Mouse (Mus musculus): ENCODE results near the gene Srcap.
"Not testable (repeated sequence)": the region's sequence is repeated elsewhere in the genome, so short reads cannot be mapped to it uniquely, and the experiment has no call there.

Srcap gene

DNA sequence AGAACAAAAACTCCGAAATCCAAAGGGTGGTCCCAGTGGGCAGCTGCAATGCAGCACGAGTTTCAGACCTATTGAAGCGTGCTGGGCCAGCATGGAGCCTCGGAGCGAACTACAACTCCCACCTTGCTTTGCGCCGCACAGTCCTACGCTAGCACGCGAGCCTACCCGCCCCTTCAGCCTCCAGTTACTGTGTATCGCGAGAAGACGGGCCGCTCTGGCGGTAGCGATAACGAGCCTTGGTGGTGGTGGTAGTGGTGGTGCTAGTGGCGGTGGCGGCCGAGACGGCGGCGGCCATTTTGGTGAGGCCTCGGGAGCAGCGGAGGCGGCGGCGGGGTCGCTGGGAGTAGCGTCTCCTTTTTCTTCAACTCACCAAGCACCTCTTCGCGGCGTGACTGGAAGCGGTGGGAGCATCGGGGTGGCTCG, at the start of gene Srcap:
Gene Srcap (plus strand): TSS at position 176 of the 423 bp plus-strand sequence.
- peak; percentile 90 for DNase-seq (ENCODE audit: low spot score)

DNA sequence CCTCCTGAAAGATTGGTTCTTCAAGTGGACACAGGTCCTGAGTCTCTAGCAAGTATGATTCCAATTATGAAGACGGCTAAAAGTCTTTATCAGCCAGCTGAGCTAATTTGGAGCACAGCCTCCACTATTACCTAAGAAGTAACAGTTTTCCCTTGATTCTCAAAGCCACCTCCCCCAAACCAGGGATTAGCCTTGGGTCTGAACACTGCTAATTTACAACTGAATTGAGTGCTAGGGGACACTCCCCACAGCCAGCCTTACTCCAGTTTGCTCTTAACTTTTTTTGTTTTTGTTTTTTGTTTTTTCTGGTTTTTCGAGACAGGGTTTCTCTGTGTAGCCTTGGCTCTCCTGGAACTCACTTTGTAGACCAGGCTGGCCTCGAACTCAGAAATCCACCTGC, 46.6 kb upstream of the Srcap start:
- DNase-seq (ENCODE audit: low spot score) = no peak

DNA sequence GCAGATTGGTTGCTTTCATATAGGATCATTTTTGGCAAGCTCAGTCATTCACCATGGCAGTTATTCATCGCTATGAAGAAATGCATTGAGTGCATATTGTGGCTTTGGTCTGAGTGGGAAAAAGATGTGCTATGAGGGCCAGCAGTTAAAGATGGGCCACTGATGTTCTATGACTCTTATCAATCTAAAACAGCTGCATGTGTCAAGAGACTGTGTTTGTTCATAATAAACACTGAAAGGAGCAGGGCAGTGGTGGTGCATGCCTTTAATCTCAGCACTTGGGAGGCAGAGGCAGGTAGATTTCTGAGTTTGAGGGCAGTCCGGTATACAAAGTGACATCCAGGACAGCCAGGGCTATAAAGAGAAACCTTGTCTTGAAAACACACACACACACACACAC, 46.1 kb upstream of the Srcap start:
- not testable (repeated sequence) for DNase-seq (ENCODE audit: low spot score)

DNA sequence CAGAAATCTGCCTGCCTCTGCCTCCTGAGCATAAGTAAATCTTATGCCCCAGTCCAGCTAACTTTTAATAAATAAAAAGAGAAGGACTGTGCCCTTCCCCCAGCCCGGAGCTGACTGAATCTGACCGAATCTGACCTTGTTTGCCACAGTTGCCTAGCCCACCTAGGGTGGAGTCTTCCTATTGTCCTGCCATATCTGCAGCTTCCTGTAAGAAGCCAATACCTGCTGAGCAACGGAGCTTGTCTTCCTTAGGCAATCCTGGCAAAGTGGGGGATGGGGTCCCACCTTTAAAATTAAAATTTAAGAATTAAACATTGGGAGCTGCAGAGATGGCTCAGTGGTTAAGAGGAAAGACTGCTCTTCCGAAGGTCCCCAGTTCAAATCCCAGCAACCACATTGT, 45.2 kb upstream of the Srcap start:
- no peak for DNase-seq (ENCODE audit: low spot score)

DNA sequence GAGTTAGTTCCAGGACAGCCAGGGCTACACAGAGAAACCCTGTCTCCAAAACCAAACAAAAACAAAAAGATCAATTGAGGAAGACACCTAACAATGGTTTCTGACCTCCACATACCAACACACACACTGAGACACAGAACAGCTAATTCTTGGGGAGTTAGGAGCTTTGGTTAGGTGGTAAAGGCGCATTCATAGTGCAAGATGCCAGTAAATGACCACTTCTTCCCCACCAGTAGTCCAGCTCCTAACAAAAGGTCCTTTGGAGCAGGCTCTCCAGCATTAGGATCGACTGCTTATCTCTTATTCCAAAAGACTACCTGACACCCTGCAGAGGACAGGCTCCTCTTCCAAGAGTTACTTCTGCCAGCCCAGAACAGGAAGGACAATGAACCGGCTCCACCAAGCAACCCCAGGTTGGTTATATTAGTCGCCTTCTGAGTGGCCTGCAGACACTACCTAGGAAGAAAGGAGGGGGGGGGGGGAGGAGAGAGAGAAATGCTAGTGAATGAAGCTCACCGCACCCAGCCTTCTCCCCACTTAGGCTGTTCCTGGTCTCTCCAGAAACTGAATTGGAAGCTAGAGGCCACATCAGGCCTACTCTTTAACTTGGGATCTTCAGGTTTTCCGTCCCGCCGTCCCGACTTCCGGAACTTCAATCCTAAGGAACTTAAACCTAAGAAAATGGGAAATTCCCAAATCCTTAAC, 41.6 kb upstream of the Srcap start:
- DNase-seq (ENCODE audit: low spot score) = no peak

DNA sequence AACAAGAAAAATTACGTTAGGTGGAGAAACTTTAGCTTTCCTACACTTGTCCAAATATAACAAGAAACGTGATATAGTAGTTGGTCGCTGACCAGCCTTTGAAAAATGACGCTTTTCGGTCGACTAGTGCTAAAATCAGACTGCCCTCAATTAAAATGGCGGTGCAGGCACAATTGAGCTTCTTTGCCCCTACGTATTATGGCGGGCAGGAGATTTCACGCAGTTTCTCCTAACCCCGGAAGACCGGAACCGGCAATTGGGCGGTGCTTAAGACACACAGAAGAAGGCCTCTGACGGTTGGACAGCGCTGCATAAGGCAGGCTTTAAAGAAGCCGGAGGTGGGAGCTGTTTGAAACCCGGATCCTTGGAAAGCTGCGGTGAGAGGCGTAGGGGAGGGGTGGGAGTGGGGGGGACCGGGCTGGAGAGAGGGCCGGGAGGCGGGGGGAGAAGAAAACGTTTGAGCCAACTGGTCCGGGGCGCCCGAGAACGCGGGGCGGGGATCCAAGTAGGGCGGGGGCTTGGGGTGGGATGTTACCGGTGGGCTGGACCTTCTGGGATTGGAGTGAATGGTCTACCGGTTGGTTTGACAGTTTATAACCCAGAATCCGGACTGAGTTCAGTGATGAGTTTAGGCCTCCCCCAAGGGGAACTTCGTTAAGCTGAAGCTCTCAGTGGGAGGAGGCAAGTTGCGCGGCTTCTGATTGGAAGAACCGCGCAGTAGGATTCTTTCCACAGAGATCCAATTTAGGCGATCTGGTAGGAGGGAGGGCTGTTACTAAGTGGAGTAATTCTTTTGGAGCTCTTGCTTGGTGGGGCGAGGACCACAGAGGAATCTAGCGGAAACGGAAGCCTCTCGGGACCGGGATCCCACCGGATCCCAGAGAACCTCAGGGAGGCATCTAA, 40.8 kb upstream of the Srcap start:
- peak; percentile 42 for DNase-seq (ENCODE audit: low spot score)

DNA sequence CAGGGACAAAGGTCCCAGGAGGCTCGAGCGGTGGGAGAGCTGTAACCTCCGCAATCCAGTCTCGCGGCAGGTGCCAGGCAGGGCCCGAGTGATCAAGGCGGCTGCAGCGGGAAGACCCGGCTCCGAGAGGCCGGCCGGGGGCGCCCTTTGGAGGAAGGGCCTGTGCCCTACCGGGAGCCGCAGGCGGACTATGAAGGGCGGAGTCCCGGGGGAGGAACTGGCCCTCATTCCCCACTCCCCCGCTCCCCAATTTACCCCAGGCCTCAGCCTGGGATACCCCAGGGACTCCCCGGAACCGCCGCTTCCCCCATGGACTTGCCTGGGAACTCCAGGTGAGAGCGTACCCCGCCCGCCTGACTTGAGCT, 40.2 kb upstream of the Srcap start:
- DNase-seq (ENCODE audit: low spot score) = no peak

DNA sequence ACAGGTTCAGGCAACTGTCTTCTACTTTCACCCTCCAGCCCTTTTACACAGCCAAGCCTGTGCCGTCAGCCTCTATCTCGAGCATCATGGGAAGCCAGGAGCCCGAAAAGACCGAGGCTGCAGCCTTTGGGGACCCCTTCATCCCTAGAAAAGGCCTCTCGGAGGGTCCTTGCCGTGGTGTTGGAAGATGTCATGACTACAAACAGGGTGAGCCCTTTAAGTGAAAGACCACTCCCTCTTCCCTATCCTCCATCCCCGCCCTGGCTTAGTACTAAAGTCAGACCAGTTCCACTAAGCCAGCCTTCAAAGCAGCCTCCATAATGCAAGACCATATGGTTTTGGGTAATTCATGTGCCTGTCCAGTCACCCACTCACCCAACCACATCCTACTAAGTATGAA, 39.7 kb upstream of the Srcap start:
- DNase-seq (ENCODE audit: low spot score) = no peak

DNA sequence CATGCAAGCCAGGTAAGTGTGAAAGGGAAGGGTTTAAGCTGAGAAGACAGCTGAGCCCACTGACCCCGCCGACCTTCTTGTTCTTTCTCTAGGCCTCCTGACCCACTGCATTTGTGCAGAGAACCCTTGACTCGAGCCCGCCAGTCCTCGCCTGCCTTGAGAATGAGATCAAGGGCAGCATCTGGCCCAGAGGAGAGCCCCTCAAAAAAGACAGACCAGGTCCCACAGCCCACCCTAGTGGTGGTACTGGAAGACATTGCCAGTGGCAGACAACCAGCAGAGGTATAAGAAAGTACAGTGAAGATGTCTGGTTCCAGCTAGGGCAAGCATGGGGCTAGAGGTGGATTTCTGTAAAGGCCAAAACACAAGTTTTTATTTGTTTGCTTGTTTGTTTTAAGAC, 38.1 kb upstream of the Srcap start:
- DNase-seq (ENCODE audit: low spot score) = no peak

DNA sequence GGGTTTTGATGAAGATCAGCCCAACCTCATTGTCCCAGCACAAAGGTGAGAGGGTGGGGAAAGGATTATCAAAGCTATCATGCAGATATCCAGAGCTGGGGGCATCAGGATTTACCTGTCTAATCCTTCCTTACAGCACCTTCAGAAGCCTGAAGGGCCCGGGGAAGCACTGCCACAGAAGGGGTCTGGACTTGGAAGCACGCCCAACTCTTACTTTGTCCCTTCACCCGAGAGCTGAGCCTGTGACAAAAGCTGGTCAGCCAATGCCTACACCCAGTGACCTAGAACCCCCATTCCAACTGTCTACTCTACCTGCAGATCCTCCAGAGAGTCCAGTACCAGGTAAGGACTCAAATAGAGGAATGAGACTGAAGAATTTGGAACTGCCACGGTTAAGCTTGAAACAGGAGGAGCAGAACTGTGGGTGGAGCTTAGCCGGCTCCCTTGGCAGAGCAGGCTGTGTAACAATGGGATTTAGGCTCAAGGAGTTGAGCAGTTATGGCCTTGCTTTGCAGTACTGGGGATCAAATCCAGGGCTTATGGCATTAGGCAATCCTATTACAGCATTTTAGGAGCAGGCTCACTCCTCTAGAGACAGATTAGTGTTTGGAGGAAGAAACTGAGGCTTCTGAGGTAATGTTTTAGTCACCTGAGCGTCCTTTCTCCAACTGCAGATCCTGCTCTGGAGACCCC, 37.3 kb upstream of the Srcap start:
- no peak for DNase-seq (ENCODE audit: low spot score)

DNA sequence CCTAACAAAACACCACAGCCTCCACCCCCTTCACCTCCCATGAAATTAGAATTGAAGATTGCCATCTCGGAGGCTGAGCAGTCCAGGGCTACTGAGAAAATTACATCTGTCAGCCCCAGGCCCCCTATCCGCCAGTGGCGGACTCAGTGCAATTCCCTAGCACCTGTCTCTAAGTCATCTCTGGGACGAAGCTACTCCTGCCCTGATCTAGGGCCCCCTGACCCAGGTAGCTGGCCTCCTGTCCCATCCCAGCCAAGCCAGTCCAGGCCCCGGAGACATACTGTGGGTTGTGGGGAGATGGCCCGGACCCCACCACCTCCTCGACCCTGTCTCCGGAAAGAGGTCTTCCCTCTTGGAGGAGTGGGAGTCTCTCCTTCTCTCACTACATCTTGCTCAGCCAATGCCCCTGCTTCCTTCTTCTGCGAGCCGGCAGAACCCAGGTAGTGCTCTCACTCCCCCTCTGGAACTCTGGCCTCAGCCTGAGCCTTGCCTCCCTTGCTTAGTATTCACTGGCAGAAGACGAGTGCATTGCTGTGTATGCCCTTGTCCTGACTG, 36.5 kb upstream of the Srcap start:
- no peak for DNase-seq (ENCODE audit: low spot score)

DNA sequence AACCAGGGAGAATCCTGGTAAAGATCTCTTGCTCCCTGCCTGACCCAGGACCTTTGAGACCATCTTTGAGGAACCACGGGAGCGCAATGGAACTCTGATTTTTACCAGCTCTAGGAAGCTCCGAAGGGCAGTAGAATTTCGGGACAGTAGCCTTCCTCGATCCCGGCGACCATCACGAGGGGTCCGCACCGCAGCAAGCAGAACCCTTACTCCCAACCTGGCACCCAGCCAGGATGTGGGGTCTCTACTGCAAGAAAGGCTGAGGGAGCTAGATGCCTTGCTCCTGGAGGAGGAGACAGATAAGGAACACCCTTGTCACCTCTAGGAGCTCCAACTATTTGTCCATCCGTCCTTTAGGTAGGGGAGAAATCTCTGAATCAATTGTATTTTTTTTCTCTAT, 35.4 kb upstream of the Srcap start:
- DNase-seq (ENCODE audit: low spot score) = no peak

DNA sequence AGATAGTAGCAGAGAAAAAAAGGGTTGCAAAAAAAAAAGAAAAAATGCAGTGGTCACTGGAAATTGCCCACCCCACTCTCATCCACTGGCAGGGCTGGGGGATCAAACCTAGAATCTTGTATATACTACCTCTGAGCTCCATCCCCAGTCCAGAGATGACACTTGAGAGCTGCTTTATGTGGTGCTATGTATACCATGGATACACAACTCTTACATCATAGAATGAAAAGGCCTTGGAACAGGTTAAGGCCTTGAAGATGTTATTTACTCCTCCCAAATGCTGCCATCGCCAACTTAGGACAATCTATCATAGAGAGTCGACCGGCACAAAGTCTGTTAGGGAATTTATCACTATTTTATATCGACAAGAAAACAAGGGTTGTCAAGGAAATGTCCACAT, 34.9 kb upstream of the Srcap start:
- DNase-seq (ENCODE audit: low spot score) = no peak

DNA sequence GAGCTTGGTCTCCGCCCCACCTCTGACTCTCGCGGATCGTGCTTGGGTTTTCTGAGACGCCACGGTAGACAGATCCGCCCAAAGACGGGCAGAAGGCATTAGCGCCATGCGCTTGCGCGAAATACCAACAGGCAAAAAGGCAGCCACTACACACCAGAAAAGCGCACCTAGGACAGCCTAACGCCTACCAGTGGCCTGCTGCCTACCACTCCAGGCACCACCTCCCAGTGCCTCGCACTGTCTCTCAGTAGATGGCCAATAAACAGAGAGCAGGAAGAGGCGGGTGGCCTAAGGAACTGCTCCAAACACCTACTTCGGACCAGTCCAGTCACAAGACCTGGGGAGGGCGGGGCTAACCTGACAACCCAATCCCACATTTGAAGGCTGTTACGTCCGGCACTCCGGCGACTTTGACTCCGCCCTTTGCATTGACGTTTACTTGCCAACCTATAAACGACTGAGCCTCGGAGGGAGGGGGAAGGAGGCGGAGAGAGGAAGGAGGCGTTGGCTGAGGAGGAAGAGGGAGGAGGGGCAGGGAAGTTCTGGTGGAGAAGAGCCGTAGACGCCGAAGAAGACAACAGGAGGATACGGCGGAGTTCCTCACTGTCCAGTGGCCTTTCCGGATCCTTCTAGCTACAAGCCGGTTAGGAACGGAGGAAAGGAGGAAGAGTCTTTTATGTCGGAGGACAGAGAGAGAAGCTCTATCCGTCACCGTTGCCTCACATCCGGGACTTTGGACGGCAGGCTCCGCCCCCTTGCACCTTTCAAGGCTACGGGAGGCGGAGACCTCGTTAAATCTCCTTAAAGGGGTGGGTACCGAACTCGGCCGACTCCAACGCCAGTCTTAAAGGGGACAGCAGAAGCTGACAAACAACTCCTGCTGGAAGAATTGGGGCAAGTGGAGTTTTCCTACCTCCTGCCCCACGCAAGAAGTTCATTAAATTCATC, 33.8 kb upstream of the Srcap start:
- peak; percentile 96 for DNase-seq (ENCODE audit: low spot score)

DNA sequence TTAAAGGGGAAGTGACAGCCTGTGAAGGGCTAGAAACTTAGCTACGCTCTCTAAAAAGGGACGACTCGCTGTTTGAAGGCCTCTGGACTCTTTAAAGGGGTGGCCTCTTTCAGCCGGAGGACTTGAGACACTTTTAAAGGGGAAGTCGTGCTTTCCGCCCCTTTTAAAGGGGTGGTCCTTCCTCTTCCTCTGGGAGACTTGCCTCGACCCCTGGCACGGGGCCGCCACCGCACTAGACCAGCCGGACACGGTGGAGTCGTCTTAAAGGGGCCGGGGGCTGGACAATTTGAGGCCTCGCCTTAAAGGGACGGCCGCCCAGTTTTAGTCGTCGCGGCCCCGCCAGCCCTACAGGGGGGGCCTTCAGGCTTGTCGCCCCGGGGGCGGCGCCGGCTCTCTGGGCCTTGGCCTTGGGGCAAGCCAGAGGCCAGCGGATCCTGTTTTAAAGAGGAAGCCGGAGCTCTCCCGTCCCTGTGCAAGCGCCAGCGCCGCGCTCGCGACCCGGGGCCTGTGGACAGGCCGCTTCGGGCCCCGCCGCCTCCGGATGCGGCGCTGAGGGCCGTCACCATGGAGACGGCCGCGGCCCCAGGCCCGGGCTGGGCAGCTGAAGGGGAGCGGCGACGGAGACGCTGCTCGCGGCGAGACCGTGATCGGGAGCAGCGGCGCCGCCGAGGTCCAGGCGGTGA, 33.0 kb upstream of the Srcap start, which contains the start of gene Fbrs:
Gene Fbrs (plus strand): TSS at position 565 of the 683 bp plus-strand sequence.
- peak; percentile 91 for DNase-seq (ENCODE audit: low spot score)

DNA sequence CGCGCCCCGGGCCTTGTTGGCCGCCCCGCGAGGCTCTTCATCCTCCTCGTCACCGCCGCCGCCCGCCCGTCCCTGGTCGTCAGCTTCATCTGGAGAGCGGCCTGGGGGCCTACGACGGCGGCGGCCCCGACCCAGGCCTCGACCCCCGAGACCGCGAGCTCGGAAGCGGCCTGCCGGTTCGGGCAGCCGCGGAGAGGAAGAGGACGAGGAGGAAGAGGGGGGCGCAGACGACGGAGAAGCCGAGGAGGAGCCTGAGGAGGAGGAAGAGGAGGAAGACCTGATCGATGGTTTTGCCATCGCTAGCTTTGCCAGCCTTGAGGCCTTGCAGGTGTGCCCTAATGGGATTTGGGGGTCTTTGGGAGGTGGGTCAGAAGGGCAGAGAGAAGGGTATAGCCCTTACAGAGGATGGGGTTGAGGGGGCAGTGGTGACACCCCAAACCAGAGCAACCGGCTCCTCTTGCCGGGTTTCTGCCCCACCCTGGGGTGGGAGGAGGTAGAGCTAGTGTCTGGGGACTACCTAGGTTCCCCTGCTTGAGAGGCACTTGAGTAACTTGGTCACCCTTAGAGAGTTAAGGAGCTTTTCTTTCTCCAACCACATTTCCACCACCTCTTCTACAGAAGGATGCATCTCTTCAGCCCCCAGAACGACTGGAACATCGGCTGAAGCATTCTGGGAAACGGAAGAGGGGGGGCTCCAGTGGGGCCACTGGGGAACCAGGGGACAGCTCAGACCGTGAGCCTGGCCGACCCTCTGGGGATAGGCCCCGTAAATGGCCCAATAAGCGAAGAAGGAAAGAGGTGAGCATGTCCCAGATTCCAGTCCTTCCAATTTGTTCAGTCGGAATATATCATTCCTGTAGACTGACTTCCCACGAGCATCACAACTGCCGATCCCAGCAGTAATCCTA, 32.2 kb upstream of the Srcap start:
- no peak for DNase-seq (ENCODE audit: low spot score)

DNA sequence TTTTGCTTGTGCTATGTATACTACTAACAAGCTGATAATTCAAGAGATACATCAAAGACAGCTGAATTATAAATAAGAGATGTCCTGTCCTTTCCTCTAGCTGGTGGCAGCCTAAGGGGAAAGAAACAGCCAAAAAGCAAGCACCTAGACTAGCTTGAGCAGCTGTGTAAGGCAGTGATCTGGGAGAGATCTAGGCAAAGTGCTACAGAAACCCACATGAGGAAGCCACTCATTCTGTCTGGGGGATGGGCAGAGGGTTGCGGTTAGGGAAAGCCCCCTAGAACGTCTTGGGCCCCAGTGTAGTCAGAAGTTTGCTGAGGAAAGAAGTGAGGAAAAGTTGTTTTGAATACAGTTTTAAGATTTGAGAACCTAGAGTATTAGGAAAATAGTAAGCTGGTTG, 31.5 kb upstream of the Srcap start:
- no peak for DNase-seq (ENCODE audit: low spot score)

DNA sequence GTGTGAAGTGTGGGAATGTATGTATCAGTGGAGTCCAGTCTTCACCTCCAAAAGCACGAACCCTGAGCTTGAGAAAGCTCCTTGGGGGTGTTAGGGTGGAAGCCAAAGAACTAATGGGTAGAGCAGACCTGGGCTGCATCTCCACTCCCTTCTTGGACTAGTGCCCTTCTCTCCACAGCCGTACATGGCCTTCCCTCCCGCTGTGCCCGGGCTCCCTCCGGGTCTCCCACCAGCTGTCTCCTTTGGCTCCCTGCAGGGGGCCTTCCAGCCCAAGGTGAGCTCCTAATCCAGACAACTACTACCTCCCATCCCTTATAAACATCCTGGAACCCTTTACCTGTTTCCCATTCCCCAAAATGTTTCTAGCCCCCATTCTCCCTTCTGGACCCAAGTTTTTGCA, 26.4 kb upstream of the Srcap start:
- DNase-seq (ENCODE audit: low spot score) = no peak

DNA sequence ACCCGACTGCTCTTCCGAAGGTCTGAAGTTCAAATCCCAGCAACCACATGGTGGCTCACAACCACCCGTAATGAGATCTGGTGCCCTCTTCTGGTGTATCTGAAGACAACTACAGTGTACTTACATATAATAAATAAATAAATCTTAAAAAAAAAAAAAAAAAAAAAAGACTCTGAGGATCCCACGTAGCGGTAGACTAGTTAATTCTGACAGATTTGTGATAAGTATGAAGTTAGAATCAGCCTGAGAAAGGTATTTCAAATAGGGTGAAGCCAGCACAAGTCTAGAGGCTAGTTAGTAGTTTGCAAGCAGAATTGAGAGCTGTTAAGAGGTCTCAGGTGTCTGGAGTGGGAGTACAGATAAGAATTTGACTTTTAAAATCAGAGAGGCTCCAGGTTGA, 23.4 kb upstream of the Srcap start:
- not testable (repeated sequence) for DNase-seq (ENCODE audit: low spot score)

DNA sequence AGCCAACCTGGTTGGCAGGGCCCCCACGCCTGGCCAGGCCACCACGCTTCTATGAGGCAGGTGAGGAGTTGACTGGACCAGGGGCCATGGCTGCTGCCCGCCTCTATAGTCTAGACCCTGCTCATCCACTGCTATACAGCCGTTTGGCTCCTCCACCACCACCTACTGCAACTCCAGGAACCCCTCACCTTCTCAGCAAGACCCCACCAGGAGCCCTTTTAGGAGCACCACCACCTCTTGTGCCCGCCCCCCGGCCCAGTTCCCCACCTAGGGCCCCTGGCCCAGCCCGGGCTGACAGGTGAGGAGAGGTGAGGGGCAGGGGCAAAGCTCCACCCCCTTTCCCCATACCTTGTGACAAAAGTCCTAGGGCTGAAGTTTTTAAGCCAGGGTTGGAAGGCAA, 21.8 kb upstream of the Srcap start:
- no peak for DNase-seq (ENCODE audit: low spot score)
